Mouse (Mus musculus) kidney, postnatal 0 days (tissue): ENCODE results near the gene Apeh. TPM values are rescaled to one million over a fixed set of nuclear protein-coding genes. Genes with fewer than 3 reads are reported as not detected.

Experiments used
- ATAC-seq: fragments of 200-750 bp; cut with Nextera tagmentation; replicated peaks from 2 replicates; pipeline ENCODE4 v1.8.0; 2017; ENCODE audit warnings: low read depth, moderate number of reproducible peaks, moderate TSS enrichment, moderate library complexity; ENCODE audit not compliant: low FRiP score
- DNase-seq: peaks from one replicate; pipeline ENCODE4 v3.0.0-alpha.2; 2016; ENCODE audit warnings: low spot score
- H3K27ac ChIP-seq: fragments of 300-500 bp; sonication (generic); 2 replicates; pipeline ENCODE4 v1.5.1; 2014; ENCODE audit warnings: mild to moderate bottlenecking
- H3K27me3 ChIP-seq: fragments of 300-500 bp; sonication (generic); 2 replicates; pipeline ENCODE4 v1.6.1; 2014; ENCODE audit warnings: low read length, mixed read lengths; ENCODE audit not compliant: insufficient read depth
- H3K36me3 ChIP-seq: fragments of 300-500 bp; sonication (generic); 2 replicates; pipeline ENCODE4 v1.6.1; 2014; ENCODE audit warnings: low read length, mixed read lengths; ENCODE audit not compliant: insufficient read depth
- H3K4me1 ChIP-seq: fragments of 300-500 bp; sonication (generic); replicated peaks from 2 replicates; pipeline ENCODE4 v1.6.1; 2014; ENCODE audit warnings: antibody characterized with exemption, low read length, mixed read lengths; ENCODE audit not compliant: insufficient read depth
- H3K4me2 ChIP-seq: fragments of 300-500 bp; sonication (generic); 2 replicates; pipeline ENCODE4 v1.6.1; 2014; ENCODE audit warnings: mild to moderate bottlenecking, low read length, moderate library complexity, mixed read lengths
- H3K4me3 ChIP-seq: fragments of 300-500 bp; sonication (generic); replicated peaks from 2 replicates; pipeline ENCODE4 v1.5.1; 2014; ENCODE audit warnings: low read depth, low read length
- H3K9ac ChIP-seq: fragments of 300-500 bp; sonication (generic); 2 replicates; pipeline ENCODE4 v1.6.1; 2014; ENCODE audit warnings: low read depth, low read length
- H3K9me3 ChIP-seq: fragments of 300-500 bp; sonication (generic); replicated peaks from 2 replicates; pipeline ENCODE4 v1.6.1; 2016; ENCODE audit warnings: low read length, inconsistent platforms, mixed read lengths
- CTCF ChIP-seq: IDR thresholded peaks from 2 replicates; pipeline ENCODE4 v1.5.1; 2016; ENCODE audit warnings: antibody characterized with exemption, low read depth, mild to moderate bottlenecking, moderate library complexity
- WGBS: fragments of 180-500 bp; shearing (Covaris S2); extraction: QIAGEN DNeasy Blood & Tissue Kit; methylation state at CpG from one replicate; pipeline ENCODE4 v1.1.7; 2014; 5-methylcytosine and 5-hydroxymethylcytosine counted together
- polyA plus RNA-seq: library from polyadenylated mRNA; unstranded; fragments of >200 nt; fragmentation: Nextera tagmentation; extraction: Ambion mirVana; gene quantifications from 2 replicates; pipeline ENCODE4 v1.2.1, GENCODE M21; 2015

Gene Apeh
- polyA plus RNA-seq, 1 experiment from 2014 or later = 62.6 TPM

GRCm38 (mm10) chr9:108063361-108063760 lies 31.0 kb downstream of the Apeh start:
- WGBS = 85% methylated on average over 12 of the region's 12 CpGs
- Histone ChIP-seq H3K4me3 (no peak overlapping the region), H3K9ac (no peak overlapping the region), H3K4me2 (no peak overlapping the region), H3K27me3 (no peaks in the 10 kb centered on the region), H3K9me3 (no peaks in the 10 kb centered on the region), H3K4me1 (no peaks in the 10 kb centered on the region), H3K36me3 (peaks cover 35% of the 10 kb centered on the region), H3K27ac (no peak overlapping the region)
- DNase-seq (no peak), ATAC-seq (no peak; the same call in 1 of the 2 replicates)
- no peak for TF ChIP-seq CTCF

GRCm38 (mm10) chr9:108062142-108062541 lies 32.3 kb downstream of the Apeh start:
- Histone ChIP-seq H3K4me3 (no peak overlapping the region), H3K4me1 (no peaks in the 10 kb centered on the region), H3K9ac (no peak overlapping the region), H3K9me3 (no peaks in the 10 kb centered on the region), H3K27me3 (no peaks in the 10 kb centered on the region), H3K36me3 (peaks cover 45% of the 10 kb centered on the region), H3K27ac (no peak overlapping the region), H3K4me2 (no peak overlapping the region)
- WGBS = 94% methylated on average over 3 of the region's 3 CpGs
- ATAC-seq (no peak), DNase-seq (no peak)
- TF ChIP-seq CTCF = no peak

GRCm38 (mm10) chr9:108058291-108058690 lies 36.1 kb downstream of the Apeh start:
- Histone ChIP-seq H3K27ac (no peak overlapping the region), H3K9ac (no peak overlapping the region), H3K9me3 (no peaks in the 10 kb centered on the region), H3K4me1 (peaks cover under 1% of the 10 kb centered on the region; the same call in 1 of the 2 replicates), H3K27me3 (no peaks in the 10 kb centered on the region), H3K4me2 (no peak overlapping the region), H3K4me3 (no peak overlapping the region), H3K36me3 (peaks cover 52% of the 10 kb centered on the region)
- DNase-seq (no peak), ATAC-seq (no peak)
- TF ChIP-seq CTCF = no peak
- WGBS = 92% methylated on average over 9 of the region's 9 CpGs

- 87% methylated on average over 5 of the region's 5 CpGs for WGBS
- no peaks in the 10 kb centered on the region for H3K9me3 ChIP-seq
- ATAC-seq (no peak), DNase-seq (no peak)
- H3K4me2 ChIP-seq = no peak overlapping the region
- no peaks in the 10 kb centered on the region for H3K27me3 ChIP-seq
- no peak overlapping the region for H3K9ac ChIP-seq
- TF ChIP-seq CTCF = no peak
- peaks cover 3% of the 10 kb centered on the region; the same call in 1 of the 2 replicates for H3K4me1 ChIP-seq
- H3K36me3 ChIP-seq = peaks cover 44% of the 10 kb centered on the region
- no peak overlapping the region for H3K4me3 ChIP-seq
- no peak overlapping the region for H3K27ac ChIP-seq
Measured at GRCm38 (mm10) chr9:108057262-108057562, 37.2 kb downstream of the Apeh start.

GRCm38 (mm10) chr9:108056361-108057261 lies 37.8 kb downstream of the Apeh start:
- H3K4me2 ChIP-seq = no peak overlapping the region
- H3K4me3 ChIP-seq = no peak overlapping the region
- WGBS = 75% methylated on average over 28 of the region's 28 CpGs
- no peaks in the 10 kb centered on the region for H3K9me3 ChIP-seq
- no peak for TF ChIP-seq CTCF
- H3K27ac ChIP-seq = no peak overlapping the region
- H3K36me3 ChIP-seq = peaks cover 45% of the 10 kb centered on the region
- no peak for DNase-seq
- no peaks in the 10 kb centered on the region for H3K27me3 ChIP-seq
- peaks cover 3% of the 10 kb centered on the region; the same call in 1 of the 2 replicates for H3K4me1 ChIP-seq
- no peak for ATAC-seq
- no peak overlapping the region for H3K9ac ChIP-seq

GRCm38 (mm10) chr9:108055661-108056237 lies 38.7 kb downstream of the Apeh start:
- ATAC-seq = no peak
- WGBS = 83% methylated on average over 6 of the region's 6 CpGs
- no peak overlapping the region for H3K4me3 ChIP-seq
- no peak for TF ChIP-seq CTCF
- H3K4me1 ChIP-seq = peaks cover 3% of the 10 kb centered on the region; the same call in 1 of the 2 replicates
- H3K27me3 ChIP-seq = no peaks in the 10 kb centered on the region
- H3K36me3 ChIP-seq = peaks cover 47% of the 10 kb centered on the region
- H3K9ac ChIP-seq = no peak overlapping the region
- no peak overlapping the region for H3K27ac ChIP-seq
- H3K4me2 ChIP-seq = no peak overlapping the region
- DNase-seq = no peak
- no peaks in the 10 kb centered on the region for H3K9me3 ChIP-seq
